Mouse (Mus musculus) thymus, postnatal 14 days (tissue): Measurements from ENCODE around the gene Dennd1c.

Experiments used
- DNase-seq: peaks from one replicate; pipeline ENCODE4 v3.0.0; 2021

Gene Dennd1c

DNA sequence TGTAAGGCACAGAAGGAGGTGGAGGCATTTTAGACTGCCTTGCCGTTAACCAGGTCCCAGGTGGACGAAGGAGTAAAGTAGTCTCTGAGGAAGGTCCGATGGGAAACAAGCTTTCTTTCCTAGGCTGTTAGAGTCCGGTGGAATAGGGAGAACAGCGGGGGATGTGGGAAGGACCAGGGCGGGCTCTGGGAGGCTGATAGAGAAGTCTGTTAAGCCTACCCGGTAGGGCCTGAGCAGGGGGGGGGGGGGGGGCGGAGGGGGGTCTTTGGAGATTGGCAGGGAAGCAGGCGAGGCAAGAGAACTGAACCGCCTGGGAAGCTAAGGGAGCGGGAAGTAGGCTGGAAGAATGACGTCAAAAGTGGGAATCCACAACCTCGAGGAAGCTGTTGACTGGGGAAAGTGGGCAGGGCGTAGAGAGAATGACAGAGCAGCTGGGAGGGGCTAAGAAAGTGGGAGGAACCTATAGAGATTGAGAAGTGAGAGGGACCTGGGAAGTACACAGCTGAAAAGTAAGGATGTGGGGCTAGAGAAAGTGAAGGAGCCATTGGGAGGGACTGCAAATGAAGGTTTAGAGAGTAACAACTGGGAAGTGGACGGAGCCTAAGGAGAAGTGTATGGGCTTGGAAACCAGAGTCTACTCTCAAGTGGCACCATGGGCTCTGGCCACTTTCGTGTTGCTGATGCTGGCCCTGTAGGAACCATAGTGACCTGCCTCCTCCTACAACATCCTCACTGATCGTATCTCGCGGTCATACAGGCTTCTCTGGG lies 17.7 kb upstream of the Dennd1c start:
- peak; percentile 50 for DNase-seq

GRCm38 (mm10) chr17:57094222-57094621 lies 15.9 kb upstream of the Dennd1c start:
- no peak for DNase-seq

GRCm38 (mm10) chr17:57087049-57087832 lies 8.9 kb upstream of the Dennd1c start, which contains the start of gene Tubb4a:
Tubb4a (minus strand) TSS chr17:57087782.
- DNase-seq: no peak

- DNase-seq: no peak
Measured at GRCm38 (mm10) chr17:57085970-57086757, 7.8 kb upstream of the Dennd1c start.

GRCm38 (mm10) chr17:57082481-57082880 lies 4.2 kb upstream of the Dennd1c start:
- no peak for DNase-seq

DNA sequence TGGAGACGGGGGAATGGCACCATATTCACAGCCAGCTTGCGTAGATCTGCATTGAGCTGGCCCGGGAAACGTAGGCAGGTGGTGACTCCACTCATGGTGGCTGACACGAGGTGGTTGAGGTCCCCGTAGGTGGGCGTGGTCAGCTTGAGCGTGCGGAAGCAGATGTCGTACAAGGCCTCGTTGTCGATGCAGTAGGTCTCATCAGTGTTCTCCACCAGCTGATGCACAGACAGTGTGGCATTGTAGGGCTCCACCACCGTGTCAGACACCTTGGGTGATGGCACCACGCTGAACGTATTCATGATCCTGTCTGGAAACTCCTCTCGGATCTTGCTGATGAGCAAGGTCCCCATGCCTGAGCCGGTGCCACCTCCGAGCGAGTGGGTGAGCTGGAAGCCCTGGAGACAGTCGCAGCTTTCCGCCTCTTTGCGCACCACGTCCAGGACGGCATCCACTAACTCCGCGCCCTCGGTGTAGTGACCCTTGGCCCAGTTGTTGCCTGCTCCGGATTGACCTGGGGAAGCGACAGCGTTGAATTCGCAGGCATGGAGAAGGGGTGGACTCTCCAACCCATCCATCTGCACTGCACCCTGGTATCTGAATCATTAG lies 3.0 kb upstream of the Dennd1c start:
- DNase-seq: no peak

- no peak for DNase-seq
Measured at GRCm38 (mm10) chr17:57079919-57080318, 1.6 kb upstream of the Dennd1c start.

DNA sequence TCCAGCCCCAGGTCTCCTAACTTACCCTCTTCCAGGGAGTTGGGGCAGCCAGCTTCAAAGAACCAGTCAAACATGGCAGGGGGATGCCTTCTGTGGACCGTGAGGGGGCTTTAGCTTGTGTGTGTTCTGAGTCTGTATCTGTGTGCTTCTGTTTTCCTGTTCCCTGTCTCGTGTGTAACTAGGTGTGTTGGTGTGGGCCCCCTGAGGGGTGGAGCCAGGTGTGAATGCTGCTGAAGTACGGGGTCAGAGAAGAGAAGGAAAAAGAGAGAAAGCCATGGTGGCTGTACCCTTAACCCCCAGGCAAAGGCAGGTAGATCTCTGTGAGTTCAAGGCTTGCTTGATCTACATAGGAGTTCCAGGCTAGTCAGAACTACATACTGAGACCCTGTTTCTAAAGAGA lies 1.4 kb downstream of the Dennd1c start:
- peak; percentile 65 for DNase-seq

GRCm38 (mm10) chr17:57070699-57071098 lies 7.6 kb downstream of the Dennd1c start:
- DNase-seq: peak; percentile 57

- no peak for DNase-seq
Measured at GRCm38 (mm10) chr17:57070272-57070671, 8.0 kb downstream of the Dennd1c start.

GRCm38 (mm10) chr17:57066908-57067307 lies 11.4 kb downstream of the Dennd1c start:
- DNase-seq: no peak

DNA sequence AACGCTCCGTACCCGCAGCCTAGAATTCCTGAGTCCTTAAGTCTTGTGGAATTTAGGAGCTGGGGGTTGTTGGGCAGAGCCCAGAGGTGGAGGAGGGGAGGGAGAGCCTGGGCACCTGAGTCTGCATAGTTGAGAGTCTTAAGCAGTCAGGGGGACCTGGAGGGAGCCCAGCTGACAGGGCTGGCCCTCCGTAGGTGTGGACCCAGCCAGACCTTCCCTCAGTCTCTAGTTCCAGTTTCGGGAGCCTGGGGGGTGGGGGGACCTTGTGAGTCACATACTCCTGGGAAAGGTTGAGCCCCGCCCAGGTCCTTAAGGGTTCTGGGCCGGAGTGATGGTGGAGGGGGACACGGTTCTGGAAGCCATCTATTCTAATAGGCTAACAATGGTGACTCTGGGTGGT lies 15.3 kb downstream of the Dennd1c start:
- no peak for DNase-seq

- no peak for DNase-seq
Measured at GRCm38 (mm10) chr17:57062548-57062947, 15.8 kb downstream of the Dennd1c start.

DNA sequence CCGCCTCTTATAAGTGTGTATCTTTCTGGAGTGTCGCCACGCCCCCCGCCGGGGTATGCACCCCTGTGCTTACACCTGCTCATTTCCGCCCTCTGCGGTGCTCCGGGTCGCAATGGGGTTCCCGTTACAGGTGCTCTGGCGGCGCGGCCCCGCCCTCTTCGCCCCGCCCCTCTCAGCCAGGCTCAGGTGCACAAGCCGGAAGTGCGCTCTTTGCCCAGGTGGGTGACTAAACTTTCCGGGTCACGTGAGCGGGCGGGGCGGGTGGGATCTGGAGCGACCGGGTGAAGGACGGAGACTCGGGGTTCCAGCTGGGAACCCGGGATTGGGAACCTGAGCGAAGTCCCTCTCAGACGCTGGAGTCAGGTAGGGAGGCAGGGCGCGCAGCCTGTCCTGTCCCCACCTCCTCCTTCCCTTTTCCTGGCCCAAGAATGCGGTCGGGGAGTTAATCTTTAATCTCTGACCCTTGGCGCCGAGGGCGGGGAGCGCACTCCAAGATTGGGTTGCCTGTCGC lies 16.2 kb downstream of the Dennd1c start:
- peak; percentile 73 for DNase-seq

GRCm38 (mm10) chr17:57061069-57061468 lies 17.2 kb downstream of the Dennd1c start:
- peak; percentile 32 for DNase-seq

GRCm38 (mm10) chr17:57060231-57060801 lies 18.0 kb downstream of the Dennd1c start:
- DNase-seq: peak; percentile 97

DNA sequence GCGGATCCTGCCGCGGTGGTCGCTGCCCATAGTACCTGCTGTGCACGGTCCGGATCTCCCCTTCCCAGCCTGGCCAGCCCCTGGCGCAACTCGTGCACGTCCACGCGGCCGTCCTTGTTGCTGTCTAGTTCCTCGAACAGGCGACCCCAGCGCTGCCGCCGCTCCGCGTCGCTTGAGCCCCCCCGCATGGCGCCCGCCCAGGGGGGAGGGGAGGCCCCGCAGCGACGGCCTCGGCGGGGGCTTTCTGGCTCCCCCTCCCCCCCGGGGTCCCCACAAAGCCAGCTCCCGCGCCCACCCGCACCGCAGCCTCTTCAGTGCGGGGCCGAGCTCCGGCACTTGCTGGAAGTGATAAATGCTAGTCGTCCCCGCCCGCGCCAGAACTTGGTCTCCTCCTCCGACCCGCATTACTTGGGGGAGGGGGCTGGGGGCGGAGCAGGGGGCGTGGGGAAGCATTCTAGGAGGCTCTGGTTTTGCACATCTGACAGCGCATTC lies 18.8 kb downstream of the Dennd1c start, which contains the start of gene Slc25a23:
Slc25a23 (minus strand) TSS at position 378 of the 492 bp plus-strand sequence.
- DNase-seq: peak; percentile 84

DNA sequence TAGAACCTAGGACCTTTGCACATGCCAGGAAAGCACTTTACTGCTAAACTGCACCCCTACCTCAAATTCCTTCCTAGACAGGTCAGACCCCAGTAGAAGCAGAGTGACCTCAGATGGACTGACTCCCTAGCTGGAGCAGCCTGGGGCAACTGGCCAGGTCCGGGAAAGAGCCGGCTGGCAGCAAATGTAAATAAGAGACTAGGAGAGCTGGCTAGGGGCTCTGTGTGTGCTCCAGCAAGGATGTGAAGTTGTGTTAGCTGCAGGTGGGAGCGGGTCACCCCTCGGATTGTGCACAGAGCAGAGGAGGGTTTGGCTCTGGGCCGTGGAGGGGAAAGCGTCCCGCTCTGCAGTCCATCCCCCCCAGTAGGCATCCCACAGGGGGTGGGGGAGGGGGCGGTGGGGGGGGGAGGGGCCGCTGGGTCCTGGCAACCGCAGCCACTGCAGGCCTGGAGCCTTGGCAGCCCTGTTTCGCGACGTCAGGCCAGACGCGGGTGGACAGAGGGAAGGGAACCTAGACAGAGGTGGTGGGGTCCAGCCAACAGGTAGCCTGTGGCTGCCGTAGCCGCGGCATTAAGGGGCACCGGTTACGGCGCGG lies 19.3 kb downstream of the Dennd1c start, which contains the start of gene Crb3:
Crb3 (plus strand) TSS at position 215 of the 595 bp plus-strand sequence.
- DNase-seq: peak; percentile 41

GRCm38 (mm10) chr17:57056246-57056645 lies 22.1 kb downstream of the Dennd1c start:
- no peak for DNase-seq

DNA sequence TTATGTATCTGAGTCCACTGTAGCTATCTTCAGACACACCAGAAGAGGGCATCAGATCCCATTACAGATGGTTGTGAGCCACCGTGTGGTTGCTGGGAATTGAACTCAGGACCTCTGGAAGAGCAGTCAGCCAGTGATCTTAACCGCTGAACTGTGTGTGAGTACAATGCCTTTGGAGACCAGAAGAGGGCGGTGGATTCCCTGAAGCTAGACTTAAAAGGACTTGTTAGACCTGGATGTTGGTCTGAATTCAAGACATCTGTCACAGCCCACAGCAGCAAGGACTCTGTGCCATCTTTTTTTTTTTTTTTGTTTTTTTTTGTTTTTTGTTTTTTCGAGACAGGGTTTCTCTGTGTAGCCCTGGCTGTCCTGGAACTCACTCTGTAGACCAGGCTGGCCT lies 26.6 kb downstream of the Dennd1c start:
- peak; percentile 61 for DNase-seq

DNA sequence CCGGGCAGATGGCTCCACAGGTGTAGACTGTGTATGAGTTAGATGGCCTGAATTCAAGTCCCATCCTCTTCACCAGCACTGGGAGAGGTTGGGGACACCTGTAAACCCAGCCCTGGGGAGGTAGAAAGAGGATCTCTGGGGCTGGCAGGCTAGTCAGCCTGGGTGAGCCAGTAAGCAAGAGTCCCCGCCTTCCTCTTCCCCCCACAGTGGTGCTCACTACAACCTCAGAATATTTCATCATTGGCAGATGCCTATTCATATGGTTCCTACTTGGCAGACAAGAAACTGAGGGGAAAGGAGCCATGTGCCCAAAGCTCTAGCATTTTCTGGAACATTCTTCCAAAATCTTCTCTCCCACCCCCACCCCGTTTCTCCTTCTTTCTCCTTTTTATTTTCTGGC lies 29.5 kb downstream of the Dennd1c start:
- no peak for DNase-seq
